Mouse (Mus musculus) hindbrain, postnatal 0 days (tissue): ENCODE measurements around the gene Gm28539. TPM values are rescaled to one million over a fixed set of nuclear protein-coding genes. Genes with fewer than 3 reads are reported as not detected.
"Not testable (repeated sequence)": the region's sequence is repeated elsewhere in the genome, so short reads cannot be mapped to it uniquely, and the experiment has no call there.

Source experiments
- ATAC-seq: fragments of 200-750 bp; cut with Nextera tagmentation; 2 replicates; pipeline ENCODE4 v1.8.0; 2017; ENCODE audit warnings: mild to moderate bottlenecking, moderate TSS enrichment, moderate library complexity
- DNase-seq: peaks from one replicate; pipeline ENCODE4 v3.0.0-alpha.2; 2015; ENCODE audit warnings: low spot score
- H3K27ac ChIP-seq: fragments of 300-500 bp; sonication (generic); 2 replicates; pipeline ENCODE4 v1.5.1; 2014; ENCODE audit warnings: mild to moderate bottlenecking
- H3K27me3 ChIP-seq: fragments of 300-500 bp; sonication (generic); 2 replicates; pipeline ENCODE4 v1.6.1; 2014; ENCODE audit warnings: low read length, mixed read lengths; ENCODE audit not compliant: insufficient read depth
- H3K36me3 ChIP-seq: fragments of 300-500 bp; sonication (generic); 2 replicates; pipeline ENCODE4 v1.6.1; 2014; ENCODE audit warnings: low read length, mixed read lengths; ENCODE audit not compliant: insufficient read depth
- H3K4me1 ChIP-seq: fragments of 300-500 bp; sonication (generic); 2 replicates; pipeline ENCODE4 v1.6.1; 2014; ENCODE audit warnings: antibody characterized with exemption, low read length, mixed read lengths; ENCODE audit not compliant: insufficient read depth
- H3K4me2 ChIP-seq: fragments of 300-500 bp; sonication (generic); 2 replicates; pipeline ENCODE4 v1.6.1; 2014; ENCODE audit warnings: low read depth, mild to moderate bottlenecking, low read length, moderate library complexity, mixed read lengths
- H3K4me3 ChIP-seq: fragments of 300-500 bp; sonication (generic); 2 replicates; pipeline ENCODE4 v1.5.1; 2014; ENCODE audit warnings: low read length
- H3K9ac ChIP-seq: fragments of 300-500 bp; sonication (generic); replicated peaks from 2 replicates; pipeline ENCODE4 v1.6.1; 2014; ENCODE audit warnings: mild to moderate bottlenecking, low read length, moderate library complexity, mixed read lengths
- H3K9me3 ChIP-seq: fragments of 300-500 bp; sonication (generic); 2 replicates; pipeline ENCODE4 v1.6.1; 2016; ENCODE audit warnings: low read length, mixed read lengths
- CTCF ChIP-seq: IDR thresholded peaks from 2 replicates; pipeline ENCODE4 v1.5.1; 2016; ENCODE audit warnings: antibody characterized with exemption, control low read depth, low read depth
- WGBS: fragments of 180-500 bp; shearing (Covaris S2); extraction: QIAGEN DNeasy Blood & Tissue Kit; methylation state at CpG from one replicate; pipeline ENCODE4 v1.1.7; 2014; 5-methylcytosine and 5-hydroxymethylcytosine counted together
- polyA plus RNA-seq: library from polyadenylated mRNA; unstranded; fragments of >200 nt; fragmentation: Nextera tagmentation; extraction: Ambion mirVana; gene quantifications from 2 replicates; pipeline ENCODE4 v1.2.1, GENCODE M21; 2015
- total RNA-seq: library from RNA; depleted of rRNA; stranded (reverse); fragments of >200 nt; gene quantifications from 2 replicates; pipeline ENCODE4 v1.2.3, GENCODE M21; 2014

The Gm28539 gene
- total and polyA plus RNA-seq, 2 experiments from 2014 or later: not detected

DNA sequence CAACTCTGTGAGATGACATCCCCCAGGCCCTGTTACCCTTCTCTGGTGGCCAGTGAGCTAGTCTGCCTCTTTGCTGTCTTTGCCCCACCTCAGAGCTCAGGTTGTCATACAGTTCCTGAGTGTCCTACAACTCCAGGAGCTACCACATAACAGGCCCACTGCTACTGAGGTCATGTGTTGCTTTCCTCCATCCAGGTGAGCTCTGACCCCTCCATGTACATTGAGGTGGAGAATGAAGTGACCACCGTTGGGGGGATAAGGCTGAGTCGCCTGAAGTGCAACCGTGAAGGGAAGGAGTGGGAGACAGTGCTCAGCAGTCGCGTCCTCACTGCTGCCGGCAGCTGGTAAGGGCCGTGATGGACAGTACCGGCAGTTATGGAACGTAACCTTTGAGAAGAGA lies 112.6 kb downstream of the Gm28539 start:
- 96% methylated on average over 9 of the region's 9 CpGs for WGBS
- Histone ChIP-seq H3K4me1 (no peaks in the 10 kb centered on the region), H3K9me3 (no peaks in the 10 kb centered on the region), H3K4me3 (no peak overlapping the region), H3K9ac (no peak overlapping the region), H3K27me3 (no peaks in the 10 kb centered on the region), H3K36me3 (peaks cover 78% of the 10 kb centered on the region), H3K4me2 (no peak overlapping the region), H3K27ac (no peak overlapping the region)
- no peak for TF ChIP-seq CTCF
- ATAC-seq (no peak), DNase-seq (no peak)

DNA sequence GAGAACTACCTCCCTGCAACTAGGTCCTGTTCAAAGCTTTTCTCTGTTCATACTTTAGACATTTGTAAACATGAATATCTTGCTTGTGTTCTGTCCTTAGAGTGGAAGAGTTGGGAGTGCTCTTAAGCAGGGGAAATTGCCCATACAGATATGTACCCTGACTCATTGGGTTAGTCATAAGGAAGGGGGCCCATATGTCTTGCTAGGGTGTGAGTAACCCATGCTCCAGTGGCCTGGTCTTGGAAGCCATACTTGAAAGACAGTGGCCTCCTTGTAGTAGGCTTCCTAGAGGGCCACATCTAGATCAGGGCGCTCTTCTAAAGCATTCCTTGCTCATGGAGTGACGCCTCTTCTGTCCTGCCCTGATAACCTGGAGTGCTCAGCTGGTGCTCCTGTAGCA lies 114.0 kb downstream of the Gm28539 start:
- Histone ChIP-seq H3K27me3 (no peaks in the 10 kb centered on the region), H3K9me3 (no peaks in the 10 kb centered on the region), H3K4me1 (no peaks in the 10 kb centered on the region), H3K27ac (no peak overlapping the region), H3K4me3 (no peak overlapping the region), H3K4me2 (no peak overlapping the region), H3K9ac (no peak overlapping the region), H3K36me3 (peaks cover 89% of the 10 kb centered on the region)
- TF ChIP-seq CTCF: no peak
- DNase-seq: no peak
- 92% methylated on average over 2 of the region's 2 CpGs for WGBS
- ATAC-seq: no peak

DNA sequence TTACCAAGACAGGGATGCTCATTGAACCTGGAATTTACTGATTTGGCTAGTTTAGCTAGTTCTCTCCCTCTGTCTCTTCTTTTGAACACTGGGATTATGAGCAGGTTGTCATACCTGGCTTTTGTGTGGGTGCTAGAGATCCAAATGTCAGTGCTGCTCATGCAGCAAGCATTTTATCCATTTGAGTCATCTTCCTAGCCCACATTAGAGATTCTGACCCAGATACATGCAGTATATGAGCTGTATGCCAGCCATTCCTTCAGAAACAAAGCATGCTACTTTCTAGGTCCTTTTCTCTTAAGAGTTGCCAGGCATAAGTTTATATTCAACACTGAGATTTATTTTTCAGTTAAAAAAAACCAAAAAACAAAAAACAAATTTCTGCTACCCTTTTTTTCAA lies 116.4 kb downstream of the Gm28539 start:
- no peaks in the 10 kb centered on the region for H3K4me1 ChIP-seq
- H3K36me3 ChIP-seq: peaks cover 90% of the 10 kb centered on the region
- no peak for DNase-seq
- no peak for TF ChIP-seq CTCF
- H3K9me3 ChIP-seq: no peaks in the 10 kb centered on the region
- no peak overlapping the region for H3K9ac ChIP-seq
- no peak overlapping the region for H3K4me3 ChIP-seq
- H3K4me2 ChIP-seq: no peak overlapping the region
- H3K27ac ChIP-seq: no peak overlapping the region
- no peak for ATAC-seq
- H3K27me3 ChIP-seq: no peaks in the 10 kb centered on the region

DNA sequence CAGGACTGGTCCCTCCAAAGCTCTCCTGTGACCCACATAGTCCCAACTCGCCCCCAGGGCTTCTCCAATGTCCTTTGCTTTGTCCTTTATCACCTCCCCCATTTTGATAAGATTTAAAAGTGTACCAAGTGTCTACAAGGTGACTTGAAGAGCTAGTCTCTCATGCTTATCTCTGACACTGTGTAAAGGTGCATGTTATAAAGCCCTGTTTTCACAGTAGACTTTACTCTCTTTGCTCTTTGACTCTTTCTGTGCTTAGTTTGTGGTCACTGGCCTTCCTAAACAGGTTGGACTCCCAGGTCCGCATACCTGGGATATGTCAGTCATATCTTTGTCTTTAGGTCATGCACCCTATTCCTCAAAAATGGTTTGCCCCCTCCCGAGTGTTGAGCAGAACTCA lies 118.7 kb downstream of the Gm28539 start:
- no peak overlapping the region for H3K9ac ChIP-seq

DNA sequence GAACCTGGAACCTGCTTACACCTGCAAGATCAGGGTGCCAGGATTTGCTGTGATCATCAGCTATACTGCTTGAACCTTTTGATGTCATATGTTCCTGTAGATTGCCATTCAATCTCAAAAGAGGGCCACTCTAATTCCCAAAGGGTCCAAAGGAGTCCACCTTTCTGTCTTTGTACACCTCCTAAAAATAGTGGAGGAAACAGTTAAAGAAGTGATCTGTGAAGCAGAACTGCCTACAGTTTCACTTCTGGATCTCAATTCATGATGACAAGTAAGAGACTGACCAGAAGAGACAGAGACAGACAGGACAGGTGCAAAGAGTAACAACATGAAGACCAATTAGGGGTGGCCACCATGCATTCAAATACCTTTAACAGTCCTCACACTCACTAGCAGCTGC lies 127.1 kb downstream of the Gm28539 start:
- peaks cover 59% of the 10 kb centered on the region for H3K36me3 ChIP-seq
- ATAC-seq (no peak), DNase-seq (no peak)
- no peak overlapping the region for H3K27ac ChIP-seq
- H3K9me3 ChIP-seq: peaks cover 13% of the 10 kb centered on the region
- no peak overlapping the region for H3K9ac ChIP-seq
- H3K4me2 ChIP-seq: no peak overlapping the region
- H3K27me3 ChIP-seq: no peaks in the 10 kb centered on the region
- no peak overlapping the region for H3K4me3 ChIP-seq
- no peak for TF ChIP-seq CTCF
- H3K4me1 ChIP-seq: no peaks in the 10 kb centered on the region

More for the DNA sequence above, 118.7 kb downstream of the Gm28539 start:
- WGBS: 94% methylated on average over 3 of the region's 3 CpGs
- no peaks in the 10 kb centered on the region for H3K4me1 ChIP-seq
- ATAC-seq: no peak
- 0 out of 2 replicates have a peak, but pooled peaks cover 3% of the 10 kb centered on the region for H3K9me3 ChIP-seq
- DNase-seq: no peak
- H3K27me3 ChIP-seq: no peaks in the 10 kb centered on the region
- no peak overlapping the region for H3K4me3 ChIP-seq
- no peak overlapping the region for H3K27ac ChIP-seq
- no peak overlapping the region for H3K4me2 ChIP-seq
- TF ChIP-seq CTCF: no peak
- H3K36me3 ChIP-seq: peaks cover 71% of the 10 kb centered on the region

DNA sequence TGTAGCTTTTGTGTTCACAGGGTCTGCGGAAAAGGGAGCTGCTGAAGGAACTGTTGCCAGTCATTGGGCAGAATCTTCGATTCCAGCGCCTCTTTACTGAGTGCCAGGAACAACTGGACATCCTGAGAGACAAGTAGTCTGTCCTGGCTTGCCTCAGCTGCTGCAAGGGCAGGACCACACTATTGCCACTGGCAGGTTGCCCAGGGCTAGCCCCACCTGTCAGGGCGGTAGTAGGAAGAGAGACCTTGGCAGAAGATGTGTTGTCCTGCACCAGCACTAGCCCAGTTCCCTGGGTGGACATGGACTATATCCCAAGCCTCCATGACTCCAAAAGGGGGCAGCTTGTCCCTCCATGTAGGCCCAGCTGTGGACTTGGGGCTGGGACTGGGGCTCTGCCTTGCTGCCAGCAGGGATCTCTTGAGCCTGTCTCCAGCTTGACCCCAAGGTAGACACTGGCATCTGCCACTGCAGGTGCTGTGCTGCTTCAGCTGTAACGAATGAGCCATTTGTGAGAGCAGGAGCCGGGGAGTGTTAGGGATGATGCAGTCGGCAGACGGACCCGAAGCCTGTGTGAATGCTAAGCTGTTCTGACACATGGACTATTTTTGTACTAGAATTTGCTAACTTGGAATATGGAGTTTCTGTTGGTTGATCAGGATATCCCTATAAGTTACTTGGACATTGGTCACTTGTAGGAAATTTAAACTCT lies 133.2 kb downstream of the Gm28539 start:
- peaks cover 45% of the 10 kb centered on the region for H3K36me3 ChIP-seq
- no peak for TF ChIP-seq CTCF
- no peaks in the 10 kb centered on the region for H3K4me1 ChIP-seq
- ATAC-seq: no peak
- no peak overlapping the region for H3K4me3 ChIP-seq
- no peaks in the 10 kb centered on the region; the same call in 1 of the 2 replicates for H3K9me3 ChIP-seq
- no peak overlapping the region for H3K27ac ChIP-seq
- no peak overlapping the region for H3K9ac ChIP-seq
- 95% methylated on average over 9 of the region's 9 CpGs for WGBS
- no peak for DNase-seq
- H3K27me3 ChIP-seq: no peaks in the 10 kb centered on the region
- H3K4me2 ChIP-seq: no peak overlapping the region

DNA sequence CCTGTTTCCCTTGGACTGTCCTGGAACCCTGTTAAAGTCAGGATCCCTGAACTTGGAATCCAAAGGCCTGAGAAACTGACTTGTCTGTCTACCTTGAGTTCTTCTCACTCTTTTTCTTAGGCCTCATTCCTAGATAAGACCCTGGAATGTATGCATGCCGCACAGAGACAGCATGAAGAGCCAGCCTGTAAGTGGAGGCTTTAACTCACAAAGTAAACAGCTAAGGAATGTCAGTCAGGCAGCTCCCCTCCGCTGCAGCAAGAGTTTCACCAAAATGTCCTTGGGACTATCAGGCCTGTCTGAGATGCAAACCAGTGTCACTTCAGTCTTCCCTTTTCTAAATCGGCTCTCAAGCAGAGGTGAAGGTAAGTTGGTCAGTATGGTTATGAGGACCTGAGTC lies 134.5 kb downstream of the Gm28539 start:
- no peak overlapping the region for H3K9ac ChIP-seq
- H3K4me3 ChIP-seq: no peak overlapping the region
- DNase-seq (no peak), ATAC-seq (no peak)
- no peak overlapping the region for H3K27ac ChIP-seq
- TF ChIP-seq CTCF: no peak
- no peak overlapping the region for H3K4me2 ChIP-seq
- peaks cover 36% of the 10 kb centered on the region for H3K36me3 ChIP-seq
- 93% methylated on average over 3 of the region's 3 CpGs for WGBS
- no peaks in the 10 kb centered on the region for H3K9me3 ChIP-seq
- no peaks in the 10 kb centered on the region for H3K4me1 ChIP-seq
- no peaks in the 10 kb centered on the region for H3K27me3 ChIP-seq

DNA sequence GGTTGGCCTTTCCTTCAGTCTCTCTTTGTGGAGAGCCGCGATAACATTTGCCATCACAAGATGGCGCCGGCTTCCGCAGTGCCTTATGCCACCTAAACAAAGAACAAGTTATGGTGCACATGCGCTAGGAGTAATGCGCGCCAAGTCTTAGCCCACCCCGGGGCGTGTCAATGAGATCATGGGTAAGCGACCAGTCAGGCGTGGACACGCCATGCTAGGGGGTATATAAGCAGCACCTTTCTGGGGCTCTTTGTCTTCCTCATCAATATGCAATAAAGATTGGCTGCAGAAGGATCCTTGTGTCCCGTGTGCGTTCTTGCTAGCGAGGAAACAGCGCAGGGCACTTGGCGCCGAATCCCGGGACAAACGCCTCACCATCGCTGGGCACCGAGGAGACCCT lies 139.3 kb downstream of the Gm28539 start:
- H3K27ac ChIP-seq, ATAC-seq, H3K4me1 ChIP-seq, H3K27me3 ChIP-seq, DNase-seq, H3K9me3 ChIP-seq, H3K9ac ChIP-seq, H3K4me2 ChIP-seq, H3K4me3 ChIP-seq: not testable (repeated sequence)
- WGBS: 84% methylated on average over 23 of the region's 23 CpGs
- peaks cover 11% of the 10 kb centered on the region for H3K36me3 ChIP-seq
